Mouse (Mus musculus) erythroblast, adult 5-6 weeks (primary cell): Measurements from ENCODE around the gene Arhgef25. TPM values are rescaled to one million over a fixed set of nuclear protein-coding genes. Genes with fewer than 3 reads are reported as not detected.
"Not testable (repeated sequence)": the region's sequence is repeated elsewhere in the genome, so short reads cannot be mapped to it uniquely, and the experiment has no call there.

ENCODE experiments used
- ATAC-seq: replicated peaks from 2 replicates; pipeline ENCODE4 v1.8.0; 2016; ENCODE audit warnings: moderate number of reproducible peaks, mild to moderate bottlenecking, moderate TSS enrichment, inconsistent platforms; ENCODE audit not compliant: poor library complexity, low FRiP score, severe bottlenecking
- total RNA-seq, 2 experiments: library from RNA; stranded (forward) in 1 of 2; stranded (reverse) in 1 of 2; fragments of 150-400 nt in 1 of 2; fragments of 200-764, 138-1000 nt in 1 of 2; gene quantifications; 2 replicates each; pipeline versions ENCODE4 v1.2.3 to v1.2.4; 2015 to 2017; ENCODE audit warnings: low replicate concordance in 2 of 2

Gene Arhgef25
- total RNA-seq, 2 experiments from 2014 or later: 1.7 to 2.7 TPM

DNA sequence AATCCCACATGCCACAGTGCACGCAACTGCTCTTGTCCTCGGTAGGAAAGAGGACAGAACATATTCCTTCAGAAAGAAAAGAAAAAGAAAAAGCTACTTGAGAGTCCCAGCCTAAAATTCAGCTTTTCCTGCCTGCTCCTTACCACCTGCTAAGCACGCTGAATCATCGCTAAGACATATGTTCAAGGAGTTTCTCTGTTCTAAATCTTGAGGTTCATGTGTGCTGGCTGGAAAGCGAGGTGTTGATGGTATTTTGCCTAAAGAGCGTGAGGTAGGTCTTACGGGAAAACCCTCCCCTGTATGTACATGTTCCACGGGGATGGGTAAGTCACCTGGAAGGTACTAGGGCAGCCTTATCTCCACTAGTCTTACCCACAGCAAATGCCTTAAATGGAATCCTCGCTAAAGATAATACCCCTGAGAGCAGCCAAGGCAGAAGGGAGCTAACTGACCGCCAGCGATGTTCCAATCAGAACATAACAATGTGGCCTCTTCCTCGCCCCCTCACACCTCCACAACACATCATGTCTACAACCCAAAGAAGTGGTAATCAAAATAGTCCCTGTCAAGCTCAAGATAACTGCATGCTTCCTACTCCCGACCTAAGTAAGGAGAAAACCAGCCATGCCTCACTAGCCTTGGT is 20.2 kb upstream of the Arhgef25 start:
- ATAC-seq: no peak

DNA sequence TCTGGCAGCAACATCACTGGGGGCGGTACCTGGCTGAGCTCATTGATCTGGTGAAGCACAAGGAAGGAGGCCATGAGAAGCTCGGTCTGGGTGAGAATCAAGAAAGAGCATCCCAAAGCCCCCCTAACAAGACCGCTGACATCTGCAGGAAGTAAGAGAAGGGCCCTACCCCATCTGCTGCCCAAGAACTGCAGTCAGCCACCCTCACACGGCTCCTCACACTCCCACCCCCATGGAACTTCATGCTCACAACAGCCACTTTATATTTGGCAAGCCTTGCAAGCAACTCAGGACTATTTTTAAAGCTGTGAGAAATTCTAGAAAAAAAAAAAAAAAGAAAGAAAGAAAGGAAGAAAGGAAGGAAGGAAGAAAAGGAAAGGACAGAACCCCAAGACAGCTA is 19.0 kb upstream of the Arhgef25 start:
- ATAC-seq: no peak

DNA sequence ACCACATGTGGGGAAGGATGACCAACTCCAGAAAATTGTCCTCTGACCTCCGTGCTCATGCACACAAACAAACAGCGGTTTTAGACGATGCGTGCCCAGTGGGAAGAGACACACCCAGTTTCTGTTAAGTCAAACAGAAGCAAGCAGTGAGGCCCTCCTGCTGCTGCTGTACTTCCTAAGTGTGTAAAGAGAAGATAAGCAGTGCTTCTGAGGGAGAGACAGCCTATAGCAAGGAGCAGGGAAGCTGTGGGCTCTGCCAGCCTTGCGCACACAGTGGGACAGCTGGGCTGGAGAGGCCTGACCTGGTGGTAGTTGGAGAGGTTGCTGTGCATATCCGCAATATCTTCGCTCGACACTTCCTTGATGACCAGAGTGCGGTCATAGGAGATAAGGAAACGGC is 15.5 kb upstream of the Arhgef25 start:
- peak; percentile 89 for ATAC-seq

DNA sequence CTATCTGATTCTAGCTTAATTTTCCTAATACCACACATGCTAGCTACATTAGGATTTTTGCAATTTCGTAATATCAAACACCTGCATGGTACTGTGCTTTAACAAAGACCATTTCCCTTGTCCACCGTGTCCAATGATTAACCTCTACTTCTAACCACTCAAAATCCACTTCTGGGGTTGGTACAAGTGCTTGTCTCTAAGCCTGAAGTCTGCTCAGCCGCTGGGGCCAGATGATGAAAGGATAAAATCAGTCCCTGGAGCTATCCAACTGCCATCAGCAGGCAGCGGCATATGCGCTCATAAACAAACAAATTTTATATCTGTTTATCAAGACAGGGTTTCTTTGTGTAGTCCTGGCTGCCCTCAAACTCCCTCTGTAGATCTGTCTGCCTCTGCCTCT is 14.7 kb upstream of the Arhgef25 start:
- ATAC-seq: no peak

DNA sequence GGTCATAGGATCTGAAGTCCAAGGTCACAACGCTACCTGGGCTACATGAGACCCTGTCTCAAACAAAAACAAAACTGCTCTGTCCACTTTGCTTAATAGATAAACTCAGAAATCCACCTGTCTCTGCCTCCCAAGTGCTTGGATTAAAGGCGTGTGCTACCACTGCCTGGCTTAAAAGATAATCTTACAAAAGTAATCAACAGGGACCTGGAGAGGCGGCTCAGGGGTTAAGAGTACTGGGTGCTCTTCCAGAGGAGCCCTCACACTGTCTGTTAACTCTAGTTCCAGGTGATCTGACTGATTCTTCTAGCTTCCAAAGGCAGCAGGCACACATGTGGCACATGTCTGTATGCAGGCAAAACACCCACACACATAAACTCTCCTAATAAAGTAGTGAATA is 13.2 kb upstream of the Arhgef25 start:
- ATAC-seq: peak; percentile 60

DNA sequence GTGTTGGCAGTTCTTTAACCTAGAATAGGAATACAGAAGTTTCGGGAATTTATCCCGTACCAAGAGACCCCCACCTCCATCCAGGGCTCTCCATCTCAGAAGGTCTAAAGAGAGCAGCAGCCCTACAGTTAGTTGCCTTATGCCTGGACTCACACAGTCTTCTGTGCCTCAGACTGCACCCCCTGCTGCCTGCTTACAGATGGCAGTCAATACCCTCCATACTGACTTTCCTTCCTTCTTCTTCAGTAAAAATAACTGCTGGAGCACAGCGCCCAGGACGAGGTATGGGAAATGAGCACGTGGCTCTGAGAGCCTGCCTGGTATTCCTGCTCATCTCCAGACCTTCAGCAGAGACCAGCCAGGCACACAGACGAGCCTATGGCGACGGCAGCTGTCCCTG is 10.4 kb upstream of the Arhgef25 start:
- no peak for ATAC-seq

DNA sequence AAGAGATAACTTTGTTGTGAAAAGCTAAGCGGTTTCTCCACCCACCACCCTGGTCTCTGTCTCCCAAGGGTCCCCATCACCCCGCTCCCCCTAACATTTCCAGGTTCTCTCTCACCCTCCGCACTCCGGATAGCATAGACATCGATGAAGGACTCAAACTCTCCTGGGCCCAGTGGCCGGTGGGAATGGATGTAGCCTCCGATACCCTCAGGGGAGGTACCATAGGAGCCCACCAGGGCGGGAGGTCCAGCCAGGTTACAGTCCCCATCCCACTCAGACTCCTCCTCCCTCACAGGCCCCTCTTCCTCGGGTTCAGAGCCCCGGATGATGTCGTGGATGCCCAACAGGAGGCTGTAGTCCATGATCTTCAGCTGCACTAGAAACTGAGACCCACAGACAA is 9.6 kb upstream of the Arhgef25 start:
- ATAC-seq: no peak

DNA sequence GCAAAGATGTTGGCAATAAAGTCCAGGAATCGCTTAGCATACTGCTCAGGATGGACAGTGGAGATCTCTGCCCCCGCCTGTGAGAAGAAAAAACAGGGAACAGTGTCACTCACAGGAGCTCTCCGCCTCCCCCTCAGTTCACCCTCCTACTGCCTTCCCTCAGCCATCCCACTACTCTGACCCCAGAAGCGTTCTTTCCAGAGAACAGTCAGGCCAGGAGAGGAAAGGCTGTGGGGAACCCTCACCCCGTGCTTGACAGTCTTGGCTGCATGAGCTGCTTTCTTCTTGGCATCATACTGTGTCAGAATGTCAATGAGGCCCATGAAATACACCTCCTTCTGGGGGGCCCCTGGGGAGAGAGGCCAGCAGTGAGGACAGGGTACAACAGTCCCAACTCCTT is 9.2 kb upstream of the Arhgef25 start:
- ATAC-seq: no peak

DNA sequence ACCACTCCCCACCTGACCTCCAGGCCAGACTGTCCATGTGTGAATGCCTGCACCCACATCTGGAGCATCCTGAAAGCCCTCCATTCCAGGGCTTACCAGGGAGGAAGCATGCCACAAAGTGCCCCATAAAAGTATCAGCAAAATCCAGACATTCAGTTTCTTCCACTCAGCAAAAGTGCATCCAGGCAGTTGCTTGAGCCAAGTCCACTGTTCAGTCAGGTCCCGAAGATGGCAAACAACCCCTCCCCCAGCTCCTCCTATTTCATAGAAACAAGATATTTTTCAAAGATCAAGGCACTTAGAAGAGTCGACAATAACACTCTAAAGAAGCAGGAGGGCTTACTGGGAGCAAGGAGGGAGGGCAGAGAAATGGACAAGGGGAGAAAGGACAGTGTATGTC is 8.6 kb upstream of the Arhgef25 start:
- ATAC-seq: no peak

DNA sequence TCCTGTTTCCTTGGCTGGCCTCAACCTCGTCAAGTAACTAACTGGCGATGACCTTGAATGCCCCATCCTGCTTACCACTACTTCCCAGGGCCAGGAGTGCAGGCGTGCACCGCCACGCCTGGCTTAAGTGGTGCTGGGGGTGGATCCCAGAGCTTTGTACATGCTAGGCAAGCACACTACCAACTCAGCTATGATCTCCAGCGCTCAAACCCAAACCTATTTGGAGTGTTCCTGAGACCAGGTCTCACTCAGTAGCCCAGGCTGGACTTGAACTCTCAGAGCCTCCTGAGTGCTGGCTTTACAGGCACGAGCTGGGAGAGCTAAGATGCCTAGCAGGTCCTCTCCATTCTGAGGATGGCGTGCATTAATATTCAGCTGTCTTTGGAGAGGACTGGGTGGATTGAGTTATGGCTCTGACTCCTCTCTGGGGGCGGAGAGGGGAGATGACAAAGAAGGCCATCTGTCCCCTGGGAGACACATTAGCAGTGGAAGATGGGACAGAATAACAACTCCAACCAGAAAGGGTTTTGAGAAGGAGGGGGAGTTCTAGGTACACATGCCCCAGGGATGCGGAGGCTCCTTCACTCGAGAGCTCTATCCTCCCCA is 7.7 kb upstream of the Arhgef25 start:
- no peak for ATAC-seq

DNA sequence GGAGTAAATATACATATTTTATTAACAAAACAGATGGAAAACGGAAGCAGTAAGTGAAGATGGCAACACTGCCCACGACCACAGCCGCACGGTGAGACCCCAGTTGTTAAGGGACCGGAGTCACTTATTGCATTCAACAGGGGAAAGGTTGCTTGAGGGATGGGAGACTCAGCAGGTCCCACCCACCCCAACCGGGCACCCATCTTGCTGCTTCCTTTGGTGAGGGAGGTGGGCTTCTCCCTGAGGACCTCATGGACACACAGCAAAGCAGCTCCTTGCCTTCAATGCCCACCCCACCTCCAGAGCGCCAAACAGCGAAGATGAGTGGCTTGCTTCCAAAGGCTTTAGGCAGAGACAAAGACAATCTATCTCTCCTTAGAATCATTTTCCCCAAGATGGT is 7.2 kb upstream of the Arhgef25 start:
- no peak for ATAC-seq

DNA sequence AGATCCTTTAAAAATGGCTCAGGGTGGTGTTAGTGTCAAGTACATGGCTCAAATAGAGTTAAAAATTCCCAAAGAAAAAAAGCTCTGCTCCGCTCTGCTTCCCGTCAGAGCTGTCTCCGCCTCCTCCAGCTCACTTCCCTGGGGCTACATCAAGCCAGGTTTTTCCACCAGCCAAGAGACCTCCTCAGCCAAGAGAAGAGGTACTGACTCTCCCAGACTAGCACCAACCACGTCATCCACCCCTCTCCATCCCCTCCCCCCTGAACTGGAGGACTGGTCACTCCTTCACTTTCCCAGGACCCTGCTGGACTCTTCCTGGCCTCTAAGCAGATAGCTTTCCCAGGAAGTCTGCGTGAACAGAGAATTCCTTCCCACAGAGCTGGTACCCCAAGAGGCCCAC is 6.5 kb upstream of the Arhgef25 start:
- ATAC-seq: no peak

DNA sequence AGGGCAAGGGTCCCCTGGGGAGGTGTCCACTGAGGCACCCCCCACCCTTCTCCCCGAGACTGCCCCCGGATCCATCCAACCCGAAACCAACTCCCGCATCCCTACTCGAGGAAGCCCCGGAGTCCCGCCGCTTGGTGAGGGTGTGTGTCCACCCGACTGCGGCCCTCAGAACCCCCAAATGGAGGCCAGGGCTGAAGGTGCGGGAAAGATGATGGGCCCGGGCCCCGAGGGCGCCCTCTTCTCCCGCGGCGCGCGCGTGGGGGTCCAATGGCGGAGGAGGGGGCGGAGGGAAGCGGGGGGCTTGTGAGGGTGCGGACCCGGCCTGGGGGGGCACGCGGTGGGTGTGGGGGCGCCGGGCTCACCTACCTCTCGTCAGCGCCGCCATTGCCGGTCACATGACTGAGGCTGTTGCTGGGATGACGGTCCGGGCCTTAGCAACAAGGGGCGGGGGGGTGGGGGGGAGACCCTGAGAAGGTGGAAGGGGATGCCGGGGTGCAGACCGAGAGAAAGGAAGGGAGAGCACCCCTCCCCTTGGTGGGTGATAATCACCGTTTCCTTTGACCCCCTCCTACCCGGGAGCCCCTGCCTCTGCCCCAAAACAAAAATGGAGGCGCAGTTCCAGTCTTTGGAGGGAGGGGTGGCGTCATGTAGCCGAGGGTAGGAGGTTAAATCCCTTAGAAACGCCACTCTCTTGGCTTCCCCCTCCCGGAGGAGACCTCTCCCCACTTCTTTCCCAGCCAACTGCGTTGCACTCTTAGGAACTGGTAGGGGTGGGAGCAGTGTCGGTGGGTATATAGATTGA is 5.6 kb upstream of the Arhgef25 start, which contains the start of gene Dtx3:
Dtx3 (minus strand) TSS at position 401 of the 802 bp plus-strand sequence.
- ATAC-seq: no peak

DNA sequence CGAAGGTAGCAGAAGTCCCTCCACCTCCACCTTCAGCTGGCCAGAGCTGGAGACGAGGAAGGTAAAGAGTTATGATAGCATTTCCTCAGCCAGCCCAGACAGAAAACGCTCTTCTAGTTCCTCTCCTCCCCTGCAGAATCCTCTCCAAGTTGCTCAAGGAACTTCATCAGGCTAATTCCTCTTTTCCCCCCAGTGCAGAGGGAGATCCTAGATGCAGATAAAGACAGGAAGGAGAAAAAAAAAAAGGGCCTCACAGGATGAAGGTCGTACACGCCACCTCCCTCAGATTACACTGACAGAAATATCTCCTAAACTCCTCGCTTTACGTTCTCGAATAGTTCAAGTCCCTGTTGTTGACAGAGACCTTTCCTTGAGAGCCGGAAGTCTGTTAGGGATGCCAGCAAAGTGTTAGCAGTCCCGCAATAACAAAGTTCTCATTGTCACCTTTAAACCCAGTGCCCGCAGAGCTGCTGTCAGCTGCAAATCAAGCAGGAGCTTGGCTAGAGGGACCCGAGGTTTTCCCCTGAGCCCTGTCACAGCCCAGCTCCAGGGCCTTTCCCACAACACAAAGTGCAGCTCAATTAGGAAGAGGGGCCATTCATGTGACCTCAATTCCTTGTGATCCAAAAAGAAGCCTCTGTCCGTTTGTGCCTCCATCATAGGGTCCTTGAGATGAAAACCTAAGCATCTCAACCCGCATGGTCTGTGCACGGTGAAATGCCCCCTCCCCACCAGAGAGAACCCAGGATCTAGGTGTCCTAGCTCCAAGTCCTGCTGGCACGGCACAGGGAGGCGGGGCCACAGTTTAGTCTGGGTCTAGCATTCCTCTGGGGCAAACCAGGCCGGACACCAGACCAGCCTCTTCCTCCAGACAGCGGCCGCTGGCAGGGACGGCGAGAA is 4.8 kb upstream of the Arhgef25 start:
- peak; percentile 76 for ATAC-seq

DNA sequence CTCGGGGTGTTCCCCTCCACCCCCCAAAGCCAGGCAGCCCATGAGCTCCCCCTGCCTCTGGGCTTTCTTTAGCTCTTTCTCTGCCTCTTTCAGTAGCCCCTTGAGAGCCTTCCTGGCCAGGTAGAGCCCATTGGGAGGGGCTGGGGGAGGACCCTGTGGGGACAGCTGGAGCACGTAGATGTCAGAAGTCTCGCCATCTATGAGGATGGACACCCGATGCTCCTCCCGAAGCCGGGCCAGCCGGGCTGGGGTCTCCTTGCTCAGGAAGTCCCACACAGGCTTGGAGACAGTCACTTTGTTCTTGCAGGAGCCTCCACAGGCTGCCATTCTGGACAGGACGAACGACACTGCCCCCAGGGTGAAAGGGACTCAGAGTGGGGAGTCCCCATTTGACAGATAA is 3.1 kb upstream of the Arhgef25 start:
- no peak for ATAC-seq

DNA sequence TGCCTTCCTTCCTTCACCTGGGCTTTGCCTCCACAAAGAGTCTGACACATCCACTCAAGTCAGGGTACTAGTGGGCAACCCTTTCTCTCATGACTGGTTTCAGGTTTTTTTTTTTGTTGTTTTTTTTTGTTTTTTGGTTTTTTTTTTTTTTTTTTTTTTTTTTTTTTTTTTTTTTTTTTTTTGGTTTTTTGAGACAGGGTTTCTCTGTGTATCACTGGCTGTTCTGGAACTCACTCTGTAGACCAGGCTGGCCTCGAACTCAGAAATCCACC is 2.1 kb upstream of the Arhgef25 start:
- not testable (repeated sequence) for ATAC-seq

DNA sequence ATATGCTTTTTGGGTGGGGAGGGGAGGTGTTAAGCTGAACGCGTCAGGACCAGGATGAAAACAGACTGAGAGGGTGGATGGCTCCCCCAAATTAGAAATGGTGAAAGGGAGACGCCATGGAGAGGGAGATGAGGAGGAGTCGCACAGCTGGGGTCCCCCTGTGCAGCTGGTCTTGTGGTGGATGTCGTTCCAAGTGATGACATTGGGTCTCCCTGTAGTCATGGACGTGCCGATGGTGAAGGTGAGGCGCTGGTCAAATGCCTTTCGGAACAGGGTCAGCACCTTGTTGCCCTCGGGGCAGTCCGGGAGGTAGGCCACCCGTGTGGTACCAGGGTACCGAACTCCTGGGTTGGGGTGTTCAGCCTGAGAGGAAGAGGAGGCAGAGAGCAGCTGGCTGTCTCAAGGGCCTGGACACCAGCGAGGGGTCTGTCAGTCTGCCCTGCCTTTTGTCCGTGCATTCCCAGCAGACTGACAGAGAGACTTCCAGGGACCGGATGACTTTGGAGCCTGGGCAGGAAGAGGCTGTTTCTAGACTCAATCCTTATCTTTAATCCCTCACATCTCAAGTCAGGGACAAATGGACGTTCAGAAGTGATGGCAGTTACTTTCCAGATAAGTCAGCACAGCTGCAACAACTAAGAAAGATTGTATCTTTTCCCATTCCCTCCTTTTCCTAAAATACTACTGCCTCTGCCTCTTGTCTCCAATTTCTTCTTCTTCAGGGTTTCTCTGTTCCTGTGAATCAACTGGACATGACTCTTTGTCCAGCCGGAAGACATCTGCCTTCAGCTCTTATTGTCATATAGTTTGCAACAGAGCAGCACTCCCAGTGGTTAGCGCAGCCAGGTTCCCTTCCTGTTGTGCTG is 1.5 kb upstream of the Arhgef25 start:
- no peak for ATAC-seq

DNA sequence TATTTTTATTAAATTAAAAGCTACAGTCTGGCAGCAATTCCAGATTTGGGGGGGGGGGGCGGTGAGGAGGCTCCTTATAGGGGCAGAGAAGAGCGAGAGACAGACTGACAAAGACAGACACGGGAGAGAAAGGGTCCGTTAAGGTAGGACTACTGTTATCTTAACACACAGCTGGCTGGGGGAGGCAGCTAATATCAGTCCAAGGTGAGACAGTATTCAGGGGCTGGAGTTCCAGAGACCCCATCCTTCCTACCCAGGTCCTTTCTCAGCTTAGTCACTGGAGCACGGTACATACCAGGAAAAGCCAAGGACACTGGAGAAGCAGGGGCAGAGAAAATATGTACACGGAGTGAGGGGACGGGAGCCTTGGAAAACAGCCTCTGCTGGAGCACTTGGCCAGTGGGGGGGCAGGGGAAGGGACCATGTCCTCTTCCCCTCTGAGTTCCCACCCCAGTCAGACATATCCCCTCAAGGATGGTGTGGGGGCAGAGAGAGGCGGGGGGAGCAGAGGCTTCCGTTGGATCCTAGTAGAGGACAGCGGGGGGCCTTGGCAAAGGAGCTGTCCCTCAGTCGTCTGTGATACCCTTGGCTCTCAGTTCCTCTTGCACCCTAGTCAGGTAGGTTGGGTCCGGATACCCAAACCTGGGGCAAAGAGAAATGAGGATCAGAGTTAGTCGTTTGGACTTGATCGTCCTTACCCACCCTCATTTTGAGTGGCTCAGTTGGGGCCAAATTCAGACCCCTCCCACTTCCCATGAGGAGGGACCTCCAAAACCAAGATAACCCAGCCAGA is 711 bp upstream of the Arhgef25 start:
- no peak for ATAC-seq
